Mouse (Mus musculus) adrenal gland, adult 2 months (tissue): ENCODE results near the gene Ncoa3. TPM values are rescaled to one million over a fixed set of nuclear protein-coding genes. Genes with fewer than 3 reads are reported as not detected.

Experiments used
- DNase-seq: peaks from one replicate; pipeline ENCODE4 v3.0.0; 2021
- polyA plus RNA-seq: library from polyadenylated mRNA; depleted of rRNA; stranded (reverse); fragments of >200 nt; gene quantifications from 2 replicates; pipeline ENCODE4 v1.2.3, GENCODE M21; 2012
- total RNA-seq, 2 experiments: library from RNA; stranded (reverse); gene quantifications; 2 replicates each; pipeline ENCODE4 v1.2.3; 2021

The Ncoa3 gene
- total and polyA plus RNA-seq, 3 experiments = 26.2 to 29.8 (median 28.5) TPM

GRCm38 (mm10) chr2:166001768-166002167 is 9.3 kb downstream of the Ncoa3 start:
- DNase-seq = no peak

GRCm38 (mm10) chr2:166002429-166002828 is 10.0 kb downstream of the Ncoa3 start:
- no peak for DNase-seq

GRCm38 (mm10) chr2:166003004-166003403 is 10.6 kb downstream of the Ncoa3 start:
- no peak for DNase-seq

GRCm38 (mm10) chr2:166007046-166007445 is 14.6 kb downstream of the Ncoa3 start:
- no peak for DNase-seq

GRCm38 (mm10) chr2:166008558-166009392 is 16.3 kb downstream of the Ncoa3 start:
- no peak for DNase-seq

- DNase-seq = no peak
Measured at GRCm38 (mm10) chr2:166009393-166009947, 17.0 kb downstream of the Ncoa3 start.

- DNase-seq = no peak
Measured at GRCm38 (mm10) chr2:166010321-166010720, 17.9 kb downstream of the Ncoa3 start.

- no peak for DNase-seq
Measured at GRCm38 (mm10) chr2:166011422-166011821, 19.0 kb downstream of the Ncoa3 start.

GRCm38 (mm10) chr2:166012145-166012544 is 19.7 kb downstream of the Ncoa3 start:
- DNase-seq = no peak

GRCm38 (mm10) chr2:166018769-166019168 is 26.3 kb downstream of the Ncoa3 start:
- DNase-seq = no peak

- no peak for DNase-seq
Measured at GRCm38 (mm10) chr2:166020026-166020425, 27.6 kb downstream of the Ncoa3 start.

- no peak for DNase-seq
Measured at GRCm38 (mm10) chr2:166021073-166021610, 28.7 kb downstream of the Ncoa3 start.

GRCm38 (mm10) chr2:166021642-166022041 is 29.2 kb downstream of the Ncoa3 start:
- peak; percentile 45 for DNase-seq

- no peak for DNase-seq
Measured at GRCm38 (mm10) chr2:166022327-166022726, 29.9 kb downstream of the Ncoa3 start.

GRCm38 (mm10) chr2:166024079-166024478 is 31.6 kb downstream of the Ncoa3 start:
- DNase-seq = no peak

GRCm38 (mm10) chr2:166024621-166025020 is 32.2 kb downstream of the Ncoa3 start:
- DNase-seq = no peak

GRCm38 (mm10) chr2:166025943-166026342 is 33.5 kb downstream of the Ncoa3 start:
- DNase-seq = no peak

- DNase-seq = no peak
Measured at GRCm38 (mm10) chr2:166027834-166028233, 35.4 kb downstream of the Ncoa3 start.

GRCm38 (mm10) chr2:166029232-166029631 is 36.8 kb downstream of the Ncoa3 start:
- no peak for DNase-seq

GRCm38 (mm10) chr2:166030256-166030995 is 38.0 kb downstream of the Ncoa3 start:
- DNase-seq = no peak

GRCm38 (mm10) chr2:166031120-166031929 is 38.9 kb downstream of the Ncoa3 start:
- DNase-seq = peak; percentile 83

- no peak for DNase-seq
Measured at GRCm38 (mm10) chr2:166032628-166033027, 40.2 kb downstream of the Ncoa3 start.
